Mouse (Mus musculus) monocyte, adult 2 months (primary cell): ENCODE data around the gene Wnt10b.

Source experiments
- DNase-seq, 2 experiments: peaks; one replicate each; pipeline ENCODE4 v3.0.0; 2022; ENCODE audit warnings: low spot score in 2 of 2, low read depth in 1 of 2

Wnt10b gene

GRCm38 (mm10) chr15:98797835-98798492 is 20.0 kb upstream of the Wnt10b start:
- DNase-seq, result no peak

DNA sequence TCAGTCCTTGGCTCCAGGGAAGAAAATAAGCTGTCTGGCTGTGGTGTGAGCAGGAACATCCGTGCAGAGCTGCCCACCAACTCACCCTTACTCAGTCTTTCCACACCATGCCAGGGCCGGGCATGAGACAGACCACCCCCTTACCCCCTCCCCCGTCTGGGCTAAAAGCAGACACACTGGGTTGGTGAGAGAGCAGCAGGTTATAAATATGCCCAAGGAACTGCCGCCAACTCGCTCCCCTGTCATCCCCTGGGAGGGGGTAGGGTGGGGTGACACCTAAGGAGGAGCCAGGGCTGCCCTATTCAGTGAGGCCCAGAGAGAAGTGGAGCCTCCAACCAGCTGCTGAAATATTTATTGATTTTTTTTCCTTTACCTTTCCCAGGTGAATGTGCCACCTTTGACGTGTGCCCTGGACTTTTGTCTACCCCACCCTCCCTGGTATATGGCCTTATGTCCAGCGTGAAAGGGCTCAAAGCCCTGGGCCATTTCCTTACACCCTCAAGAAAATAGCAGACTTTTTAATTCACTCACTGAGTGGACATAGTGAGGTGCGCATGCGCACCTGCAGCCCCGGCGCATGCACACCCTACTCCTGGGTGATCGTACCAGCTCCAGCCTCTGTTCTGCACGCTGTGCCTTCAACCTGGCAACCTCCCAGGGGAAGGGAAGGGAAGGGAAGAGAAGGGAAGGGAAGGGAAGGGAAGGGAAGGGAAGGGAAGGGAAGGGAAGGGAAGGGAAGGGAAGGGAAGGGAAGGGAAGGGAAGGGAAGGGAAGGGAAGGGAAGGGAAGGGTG is 19.0 kb upstream of the Wnt10b start:
- DNase-seq, result no peak

- DNase-seq, result no peak
Measured at GRCm38 (mm10) chr15:98793141-98793698, 15.3 kb upstream of the Wnt10b start.

DNA sequence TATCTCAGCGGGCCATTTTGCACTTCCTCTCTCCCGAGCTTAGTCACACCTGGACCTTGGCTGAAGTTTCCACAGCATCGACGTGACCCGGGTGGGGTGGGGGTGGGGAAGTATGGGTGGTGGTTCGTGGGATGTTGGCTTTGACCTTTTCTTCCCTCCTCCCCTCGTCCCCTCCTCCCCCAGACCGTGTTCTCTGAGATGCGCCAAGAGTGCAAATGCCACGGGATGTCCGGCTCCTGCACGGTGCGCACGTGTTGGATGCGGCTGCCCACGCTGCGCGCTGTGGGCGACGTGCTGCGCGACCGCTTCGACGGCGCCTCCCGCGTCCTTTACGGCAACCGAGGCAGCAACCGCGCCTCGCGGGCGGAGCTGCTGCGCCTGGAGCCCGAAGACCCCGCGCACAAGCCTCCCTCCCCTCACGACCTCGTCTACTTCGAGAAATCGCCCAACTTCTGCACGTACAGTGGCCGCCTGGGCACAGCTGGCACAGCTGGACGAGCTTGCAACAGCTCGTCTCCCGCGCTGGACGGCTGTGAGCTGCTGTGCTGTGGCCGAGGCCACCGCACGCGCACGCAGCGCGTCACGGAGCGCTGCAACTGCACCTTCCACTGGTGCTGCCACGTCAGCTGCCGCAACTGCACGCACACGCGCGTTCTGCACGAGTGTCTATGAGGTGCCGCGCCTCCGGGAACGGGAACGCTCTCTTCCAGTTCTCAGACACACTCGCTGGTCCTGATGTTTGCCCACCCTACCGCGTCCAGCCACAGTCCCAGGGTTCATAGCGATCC is 14.5 kb upstream of the Wnt10b start:
- no peak for DNase-seq

GRCm38 (mm10) chr15:98791771-98792170 is 13.8 kb upstream of the Wnt10b start:
- no peak for DNase-seq

DNA sequence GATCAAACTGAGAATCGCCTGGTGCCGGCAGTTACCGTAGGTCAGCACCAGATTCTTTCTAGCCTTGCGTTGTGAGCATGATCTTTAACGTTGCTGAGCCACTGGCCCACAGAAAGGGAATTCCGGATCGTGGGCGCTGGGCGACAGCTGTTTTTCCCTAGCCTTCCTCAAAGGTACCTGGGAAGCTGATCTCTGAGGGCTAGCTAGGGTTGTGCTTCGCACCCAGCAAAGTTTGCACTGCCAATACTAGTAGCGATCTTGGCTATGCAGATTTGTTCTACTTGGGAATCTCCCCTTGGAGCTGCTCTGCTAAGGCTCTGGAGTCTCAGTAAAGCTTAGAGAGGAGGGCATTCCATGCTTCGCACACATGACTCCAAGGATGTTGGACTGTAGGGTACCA is 13.3 kb upstream of the Wnt10b start:
- no peak for DNase-seq

DNA sequence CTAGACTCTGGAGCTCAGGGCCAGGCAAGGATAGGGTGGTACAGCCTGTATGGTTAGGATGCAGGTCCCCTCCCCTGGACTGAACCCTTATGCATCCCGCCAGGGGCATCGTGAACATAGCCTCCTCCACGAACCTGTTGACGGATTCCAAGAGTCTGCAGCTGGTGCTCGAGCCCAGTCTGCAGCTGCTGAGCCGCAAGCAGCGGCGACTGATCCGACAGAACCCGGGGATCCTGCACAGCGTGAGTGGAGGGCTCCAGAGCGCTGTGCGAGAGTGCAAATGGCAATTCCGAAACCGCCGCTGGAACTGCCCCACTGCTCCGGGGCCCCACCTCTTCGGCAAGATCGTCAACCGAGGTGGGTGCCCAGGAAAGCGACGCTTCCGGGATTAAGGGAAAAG is 12.8 kb upstream of the Wnt10b start:
- DNase-seq, result no peak

DNA sequence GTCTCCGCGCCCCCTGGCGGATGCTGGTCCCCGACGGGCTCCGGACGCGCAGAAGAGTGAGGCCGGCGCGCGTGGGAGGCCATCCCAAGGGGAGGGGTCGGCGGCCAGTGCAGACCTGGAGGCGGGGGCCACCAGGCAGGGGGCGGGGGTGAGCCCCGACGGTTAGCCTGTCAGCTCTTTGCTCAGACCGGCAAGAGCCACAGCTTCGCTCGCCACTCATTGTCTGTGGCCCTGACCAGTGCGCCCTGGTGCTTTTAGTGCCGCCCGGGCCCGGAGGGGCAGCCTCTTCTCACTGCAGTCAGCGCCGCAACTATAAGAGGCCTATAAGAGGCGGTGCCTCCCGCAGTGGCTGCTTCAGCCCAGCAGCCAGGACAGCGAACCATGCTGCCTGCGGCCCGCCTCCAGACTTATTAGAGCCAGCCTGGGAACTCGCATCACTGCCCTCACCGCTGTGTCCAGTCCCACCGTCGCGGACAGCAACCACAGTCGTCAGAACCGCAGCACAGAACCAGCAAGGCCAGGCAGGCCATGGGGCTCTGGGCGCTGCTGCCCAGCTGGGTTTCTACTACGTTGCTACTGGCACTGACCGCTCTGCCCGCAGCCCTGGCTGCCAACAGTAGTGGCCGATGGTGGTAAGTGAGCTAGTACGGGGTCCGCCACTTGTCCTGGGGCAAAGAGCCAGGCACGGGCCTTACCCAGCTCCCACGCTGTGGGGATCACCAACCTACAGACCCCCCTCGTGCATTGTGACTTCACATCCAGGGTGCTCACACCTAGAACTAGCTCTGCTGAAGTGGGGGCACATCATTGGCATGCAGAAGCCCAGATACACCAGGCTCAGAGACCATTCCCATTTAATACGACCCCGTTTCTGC is 11.9 kb upstream of the Wnt10b start, which contains the start of gene Wnt1:
TSS of gene Wnt1 (plus strand) at position 197 of the 875 bp plus-strand sequence.
- no peak for DNase-seq

DNA sequence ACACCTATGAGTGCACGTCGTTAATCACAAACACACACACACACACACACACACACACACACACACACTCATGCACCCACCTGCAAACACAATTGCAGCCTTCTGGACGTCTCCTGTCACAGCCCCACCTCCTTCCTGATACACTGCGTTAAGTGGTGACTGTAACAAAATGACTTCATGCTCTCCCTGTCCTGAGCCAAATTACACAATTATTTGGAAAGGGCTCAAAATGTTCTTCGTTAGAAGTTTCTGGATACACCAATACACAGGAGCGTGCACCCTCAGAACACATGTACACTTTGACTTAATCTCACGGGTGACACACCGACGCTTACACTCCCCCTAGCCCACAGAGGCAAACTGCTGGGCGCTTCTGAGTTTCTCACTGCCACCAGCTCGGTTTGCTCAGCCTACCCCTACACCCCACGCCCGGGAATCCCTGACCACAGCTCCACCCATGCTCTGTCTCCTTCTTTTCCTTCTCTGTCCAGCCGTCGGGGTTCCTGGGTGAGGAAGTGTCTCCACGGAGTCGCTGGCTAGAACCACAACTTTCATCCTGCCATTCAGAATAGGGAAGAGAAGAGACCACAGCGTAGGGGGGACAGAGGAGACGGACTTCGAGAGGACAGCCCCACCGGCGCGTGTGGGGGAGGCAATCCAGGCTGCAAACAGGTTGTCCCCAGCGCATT is 11.2 kb upstream of the Wnt10b start:
- no peak for DNase-seq

- no peak for DNase-seq
Measured at GRCm38 (mm10) chr15:98787930-98788329, 10.0 kb upstream of the Wnt10b start.

DNA sequence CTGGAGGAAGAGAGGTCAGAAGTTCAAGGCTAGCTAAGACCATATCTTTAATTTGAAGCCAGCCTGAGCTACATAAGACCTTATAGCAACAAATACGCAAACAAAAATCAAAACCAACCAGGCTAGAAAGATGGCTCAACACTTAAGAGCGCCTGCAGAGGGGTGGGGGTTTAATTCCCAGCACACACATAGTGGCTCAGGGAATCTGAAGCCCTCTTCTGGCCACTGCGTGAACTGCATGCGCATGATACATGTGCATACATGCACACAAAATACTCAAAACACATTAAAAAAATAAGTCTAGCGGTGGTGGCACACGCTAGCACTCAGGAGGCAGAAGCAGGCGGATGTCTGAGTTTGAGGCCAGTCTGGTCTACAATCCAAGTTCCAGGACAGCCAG is 7.8 kb upstream of the Wnt10b start:
- DNase-seq, result no peak

- DNase-seq, result no peak
Measured at GRCm38 (mm10) chr15:98781166-98781565, 3.2 kb upstream of the Wnt10b start.

DNA sequence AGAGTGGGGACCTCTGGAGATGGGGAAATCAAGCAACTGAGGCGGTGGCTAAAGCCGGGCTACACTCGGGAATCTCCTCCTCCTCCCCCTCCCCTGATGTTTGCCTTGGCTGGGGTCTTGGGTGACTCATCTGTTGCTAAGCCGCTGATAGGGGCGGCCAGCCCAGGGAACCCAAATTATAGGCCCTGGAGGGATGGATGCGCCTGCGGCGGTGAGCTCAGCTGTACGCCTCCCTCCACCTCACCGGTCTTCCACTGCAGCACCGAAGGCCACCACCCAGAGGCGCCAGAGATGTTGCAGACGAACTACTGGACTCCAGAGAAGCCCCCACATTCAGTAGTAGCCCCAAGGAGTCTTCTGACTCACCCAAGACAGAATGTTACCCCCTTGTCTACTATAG is 2.6 kb upstream of the Wnt10b start:
- no peak for DNase-seq

DNA sequence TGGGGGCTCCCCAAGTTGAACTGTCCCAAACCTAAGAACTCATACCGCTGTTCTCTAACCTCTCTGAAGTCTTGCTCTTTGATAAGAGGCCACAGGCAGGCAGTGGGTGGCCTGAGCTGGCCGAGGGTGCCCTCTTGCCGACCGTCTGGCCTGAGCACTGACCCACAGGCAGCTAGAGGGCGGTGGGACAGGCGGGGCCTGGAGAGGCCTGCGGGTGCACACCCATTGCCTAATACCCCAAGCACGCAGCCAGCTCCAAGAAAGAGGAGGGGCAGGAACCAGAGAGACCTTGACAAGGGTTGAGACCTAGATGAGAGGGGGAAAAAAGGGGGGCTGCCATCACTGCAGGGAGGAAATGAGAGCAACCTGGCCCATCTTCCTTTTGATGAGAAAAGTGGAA is 2.1 kb upstream of the Wnt10b start:
- DNase-seq, result no peak

GRCm38 (mm10) chr15:98778806-98779205 is 856 bp upstream of the Wnt10b start:
- no peak for DNase-seq

GRCm38 (mm10) chr15:98778191-98778770 is 331 bp upstream of the Wnt10b start:
- no peak for DNase-seq

DNA sequence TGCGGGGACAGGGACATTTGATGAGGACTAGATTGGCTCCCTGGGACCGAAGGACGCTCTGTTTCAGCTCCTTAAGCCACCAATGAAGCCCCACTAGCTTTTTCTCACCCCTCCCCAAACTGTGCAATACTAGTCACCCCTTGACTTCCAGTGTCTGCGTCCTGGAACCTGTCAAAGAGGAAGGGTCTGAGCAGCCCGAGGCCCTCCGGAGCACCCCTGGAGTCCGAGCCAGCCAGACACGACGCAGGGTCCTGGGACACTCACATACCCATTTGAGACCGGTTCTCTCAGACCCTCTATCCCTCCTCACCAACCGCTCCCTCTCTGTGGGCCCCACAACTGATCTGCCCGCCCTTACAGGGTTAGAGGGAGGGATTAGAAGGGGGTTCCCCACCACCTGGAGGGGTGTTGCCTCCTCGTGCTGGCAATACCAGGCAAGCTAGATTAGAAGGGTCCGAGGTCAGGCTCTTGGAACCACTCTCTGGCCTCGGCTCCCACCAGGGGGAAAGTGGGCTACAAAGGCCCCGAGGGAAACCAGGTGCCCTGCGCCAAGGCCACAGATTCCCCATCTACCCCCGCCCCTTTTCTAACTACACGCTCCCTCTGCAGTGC is 839 bp downstream of the Wnt10b start:
- DNase-seq, result no peak

GRCm38 (mm10) chr15:98776280-98777004 is 1.5 kb downstream of the Wnt10b start:
- no peak for DNase-seq

- DNase-seq, result no peak
Measured at GRCm38 (mm10) chr15:98775533-98775932, 2.4 kb downstream of the Wnt10b start.
